Mouse (Mus musculus): ENCODE results near the gene Ppp1r14a.

Ppp1r14a gene

GRCm38 (mm10) chr7:29304463-29305262 is 15.6 kb downstream of the Ppp1r14a start:
- DNase-seq = no peak

GRCm38 (mm10) chr7:29305263-29305988 is 16.3 kb downstream of the Ppp1r14a start:
- DNase-seq = no peak

- no peak for DNase-seq
These were observed 17.0 kb downstream of the Ppp1r14a start for GRCm38 (mm10) chr7:29306108-29306507.

- DNase-seq = peak; percentile 77
These were observed 17.5 kb downstream of the Ppp1r14a start for GRCm38 (mm10) chr7:29306619-29307018.

- DNase-seq = peak; percentile 90
These were observed 18.4 kb downstream of the Ppp1r14a start for GRCm38 (mm10) chr7:29307350-29308104.

- DNase-seq = no peak
These were observed 20.2 kb downstream of the Ppp1r14a start for GRCm38 (mm10) chr7:29309221-29309721.

- no peak for DNase-seq
These were observed 20.6 kb downstream of the Ppp1r14a start for GRCm38 (mm10) chr7:29309749-29310148.

- no peak for DNase-seq
These were observed 23.9 kb downstream of the Ppp1r14a start for GRCm38 (mm10) chr7:29313051-29313450.

GRCm38 (mm10) chr7:29313572-29314261 is 24.6 kb downstream of the Ppp1r14a start:
- DNase-seq = no peak

- DNase-seq = peak; percentile 47
These were observed 25.9 kb downstream of the Ppp1r14a start for GRCm38 (mm10) chr7:29314844-29315628.

GRCm38 (mm10) chr7:29316137-29316734 is 27.1 kb downstream of the Ppp1r14a start:
- DNase-seq = no peak

- peak; percentile 50 for DNase-seq
These were observed 27.9 kb downstream of the Ppp1r14a start for GRCm38 (mm10) chr7:29316976-29317375.

- DNase-seq = no peak
These were observed 28.4 kb downstream of the Ppp1r14a start for GRCm38 (mm10) chr7:29317558-29317957.

- DNase-seq = peak; percentile 47
These were observed 29.2 kb downstream of the Ppp1r14a start for GRCm38 (mm10) chr7:29318115-29318911.

- no peak for DNase-seq
These were observed 30.5 kb downstream of the Ppp1r14a start for GRCm38 (mm10) chr7:29319337-29320307.

- DNase-seq = no peak
These were observed 38.0 kb downstream of the Ppp1r14a start for GRCm38 (mm10) chr7:29327087-29327486.

- DNase-seq = no peak
These were observed 39.9 kb downstream of the Ppp1r14a start for GRCm38 (mm10) chr7:29328984-29329383.

- no peak for DNase-seq
These were observed 45.0 kb downstream of the Ppp1r14a start for GRCm38 (mm10) chr7:29334156-29334555.

GRCm38 (mm10) chr7:29335276-29335675 is 46.2 kb downstream of the Ppp1r14a start:
- no peak for DNase-seq
